Mouse (Mus musculus) hindbrain, embryonic 15.5 days (tissue): ENCODE data around the gene Ghrh. TPM values are rescaled to one million over a fixed set of nuclear protein-coding genes. Genes with fewer than 3 reads are reported as not detected.

Experiments
- ATAC-seq: fragments of 200-750 bp; cut with Nextera tagmentation; 2 replicates; pipeline ENCODE4 v1.8.0; 2017; ENCODE audit warnings: low read depth, moderate number of reproducible peaks, moderate TSS enrichment; ENCODE audit not compliant: low FRiP score
- H3K27ac ChIP-seq: fragments of 300-500 bp; sonication (generic); replicated peaks from 2 replicates; pipeline ENCODE4 v1.5.1; 2015; ENCODE audit warnings: mild to moderate bottlenecking, inconsistent platforms
- H3K27me3 ChIP-seq: fragments of 300-500 bp; sonication (generic); 2 replicates; pipeline ENCODE4 v1.6.1; 2015; ENCODE audit warnings: control low read depth, inconsistent platforms
- H3K36me3 ChIP-seq: fragments of 300-500 bp; sonication (generic); 2 replicates; pipeline ENCODE4 v1.6.1; 2015; ENCODE audit warnings: control low read depth, inconsistent platforms
- H3K4me1 ChIP-seq: fragments of 300-500 bp; sonication (generic); replicated peaks from 2 replicates; pipeline ENCODE4 v1.6.1; 2015; ENCODE audit warnings: control low read depth, inconsistent platforms
- H3K4me2 ChIP-seq: fragments of 300-500 bp; sonication (generic); 2 replicates; pipeline ENCODE4 v1.6.1; 2015; ENCODE audit warnings: moderate library complexity, mild to moderate bottlenecking, inconsistent platforms
- H3K4me3 ChIP-seq: fragments of 300-500 bp; sonication (generic); 2 replicates; pipeline ENCODE4 v1.5.1; 2015; ENCODE audit warnings: mild to moderate bottlenecking, inconsistent platforms
- H3K9ac ChIP-seq: fragments of 300-500 bp; sonication (generic); 2 replicates; pipeline ENCODE4 v1.6.1; 2015; ENCODE audit warnings: inconsistent platforms
- H3K9me3 ChIP-seq: fragments of 300-500 bp; sonication (generic); 2 replicates; pipeline ENCODE4 v1.6.1; 2016; ENCODE audit warnings: control low read depth, inconsistent platforms
- WGBS: fragments of 180-500 bp; shearing (Covaris S2); methylation state at CpG from one replicate; pipeline ENCODE4 v1.1.7; 2015; 5-methylcytosine and 5-hydroxymethylcytosine counted together
- polyA plus RNA-seq: library from polyadenylated mRNA; unstranded; fragments of >200 nt; fragmentation: Nextera tagmentation; extraction: Ambion mirVana; gene quantifications from 2 replicates; pipeline ENCODE4 v1.2.1, GENCODE M21; 2015

Ghrh gene
- polyA plus RNA-seq, 1 experiment from 2014 or later = 1.3 TPM

- no peak overlapping the region for H3K4me2 ChIP-seq
- H3K9ac ChIP-seq = no peak overlapping the region
- H3K4me3 ChIP-seq = no peak overlapping the region
- no peak for ATAC-seq
- H3K27ac ChIP-seq = no peak overlapping the region
- peaks cover 9% of the 10 kb centered on the region; the same call in 1 of the 2 replicates for H3K36me3 ChIP-seq
- peaks cover 14% of the 10 kb centered on the region for H3K4me1 ChIP-seq
- H3K9me3 ChIP-seq = no peaks in the 10 kb centered on the region
- WGBS = 56% methylated on average over 8 of the region's 8 CpGs
- no peaks in the 10 kb centered on the region for H3K27me3 ChIP-seq
Measured at GRCm38 (mm10) chr2:157375051-157375450, 27.7 kb upstream of the Ghrh start.

GRCm38 (mm10) chr2:157373681-157374080 lies 26.4 kb upstream of the Ghrh start:
- Histone ChIP-seq H3K36me3 (no peaks in the 10 kb centered on the region), H3K9ac (no peak overlapping the region), H3K4me3 (no peak overlapping the region), H3K4me1 (peaks cover 21% of the 10 kb centered on the region), H3K9me3 (no peaks in the 10 kb centered on the region), H3K4me2 (no peak overlapping the region), H3K27me3 (no peaks in the 10 kb centered on the region), H3K27ac (no peak overlapping the region)
- no peak for ATAC-seq
- WGBS = 89% methylated on average over 3 of the region's 3 CpGs

- Histone ChIP-seq H3K4me3 (no peak overlapping the region), H3K4me2 (no peak overlapping the region), H3K9me3 (no peaks in the 10 kb centered on the region), H3K27me3 (no peaks in the 10 kb centered on the region), H3K36me3 (no peaks in the 10 kb centered on the region), H3K4me1 (peaks cover 34% of the 10 kb centered on the region), H3K27ac (no peak overlapping the region), H3K9ac (no peak overlapping the region)
- 84% methylated on average over 6 of the region's 6 CpGs for WGBS
- no peak for ATAC-seq
Measured at GRCm38 (mm10) chr2:157371696-157372095, 24.4 kb upstream of the Ghrh start.

- Histone ChIP-seq H3K27ac (peak overlapping the region; percentile 93), H3K4me1 (peaks cover 21% of the 10 kb centered on the region), H3K4me2 (peak overlapping the region; percentile 82), H3K27me3 (no peaks in the 10 kb centered on the region), H3K9me3 (no peaks in the 10 kb centered on the region), H3K36me3 (no peaks in the 10 kb centered on the region), H3K4me3 (peak overlapping the region; percentile 90), H3K9ac (peak overlapping the region; percentile 92)
- 0 out of 2 replicates have a peak, but pooled peaks have one; percentile 12 for ATAC-seq
- 7% methylated on average over 13 of the region's 13 CpGs for WGBS
Measured at GRCm38 (mm10) chr2:157367991-157368390, 20.7 kb upstream of the Ghrh start.

GRCm38 (mm10) chr2:157367184-157367893 lies 20.0 kb upstream of the Ghrh start, which contains the start of gene Manbal:
Manbal (plus strand) TSS chr2:157367594.
- no peaks in the 10 kb centered on the region for H3K9me3 ChIP-seq
- H3K9ac ChIP-seq = peak within 1 kb of the TSS; percentile 92
- H3K36me3 ChIP-seq = no peaks in the 10 kb centered on the region
- WGBS = 3% methylated on average over 42 of the region's 42 CpGs
- H3K4me2 ChIP-seq = peak within 1 kb of the TSS; percentile 82
- H3K27ac ChIP-seq = peak within 1 kb of the TSS; percentile 93
- peak; percentile 91 for ATAC-seq
- H3K27me3 ChIP-seq = no peaks in the 10 kb centered on the region
- H3K4me1 ChIP-seq = peaks cover 21% of the 10 kb centered on the region
- H3K4me3 ChIP-seq = peak within 1 kb of the TSS; percentile 90

- Histone ChIP-seq H3K9me3 (no peaks in the 10 kb centered on the region), H3K27me3 (no peaks in the 10 kb centered on the region), H3K27ac (peak overlapping the region; percentile 93), H3K4me1 (peaks cover 21% of the 10 kb centered on the region), H3K4me3 (no peak overlapping the region), H3K4me2 (peak overlapping the region; percentile 82), H3K9ac (no peak overlapping the region; the same call in 1 of the 2 replicates), H3K36me3 (no peaks in the 10 kb centered on the region)
- WGBS = 85% methylated on average over 9 of the region's 9 CpGs
- no peak for ATAC-seq
Measured at GRCm38 (mm10) chr2:157366762-157367161, 19.5 kb upstream of the Ghrh start.

GRCm38 (mm10) chr2:157363031-157363430 lies 15.7 kb upstream of the Ghrh start:
- H3K9ac ChIP-seq = no peak overlapping the region
- no peaks in the 10 kb centered on the region for H3K9me3 ChIP-seq
- 88% methylated on average over 3 of the region's 3 CpGs for WGBS
- no peaks in the 10 kb centered on the region for H3K27me3 ChIP-seq
- no peaks in the 10 kb centered on the region for H3K36me3 ChIP-seq
- H3K4me3 ChIP-seq = no peak overlapping the region
- no peak for ATAC-seq
- H3K27ac ChIP-seq = no peak overlapping the region
- peaks cover 7% of the 10 kb centered on the region for H3K4me1 ChIP-seq
- H3K4me2 ChIP-seq = no peak overlapping the region

GRCm38 (mm10) chr2:157360028-157360427 lies 12.7 kb upstream of the Ghrh start:
- Histone ChIP-seq H3K4me3 (no peak overlapping the region), H3K9ac (no peak overlapping the region), H3K27ac (no peak overlapping the region), H3K9me3 (no peaks in the 10 kb centered on the region), H3K36me3 (no peaks in the 10 kb centered on the region), H3K4me1 (no peaks in the 10 kb centered on the region), H3K27me3 (no peaks in the 10 kb centered on the region), H3K4me2 (no peak overlapping the region)
- no peak for ATAC-seq
- WGBS = 93% methylated on average over 5 of the region's 5 CpGs

GRCm38 (mm10) chr2:157354106-157354505 lies 6.8 kb upstream of the Ghrh start:
- H3K4me1 ChIP-seq = peaks cover 9% of the 10 kb centered on the region
- H3K4me2 ChIP-seq = no peak overlapping the region
- no peak for ATAC-seq
- no peak overlapping the region for H3K4me3 ChIP-seq
- H3K27me3 ChIP-seq = no peaks in the 10 kb centered on the region
- no peak overlapping the region for H3K9ac ChIP-seq
- H3K36me3 ChIP-seq = no peaks in the 10 kb centered on the region
- no peaks in the 10 kb centered on the region for H3K9me3 ChIP-seq
- peak overlapping the region; percentile 17; the same call in 1 of the 2 replicates for H3K27ac ChIP-seq
- WGBS = 60% methylated on average over 3 of the region's 3 CpGs

- no peaks in the 10 kb centered on the region for H3K9me3 ChIP-seq
- no peak overlapping the region for H3K4me2 ChIP-seq
- no peak overlapping the region for H3K9ac ChIP-seq
- 79% methylated on average over 4 of the region's 4 CpGs for WGBS
- no peak overlapping the region for H3K27ac ChIP-seq
- peaks cover 17% of the 10 kb centered on the region for H3K4me1 ChIP-seq
- H3K27me3 ChIP-seq = no peaks in the 10 kb centered on the region
- no peak for ATAC-seq
- H3K4me3 ChIP-seq = no peak overlapping the region
- no peaks in the 10 kb centered on the region for H3K36me3 ChIP-seq
Measured at GRCm38 (mm10) chr2:157353183-157353582, 5.9 kb upstream of the Ghrh start.

GRCm38 (mm10) chr2:157349121-157349778 lies 1.9 kb upstream of the Ghrh start:
- peaks cover 35% of the 10 kb centered on the region for H3K4me1 ChIP-seq
- peak; percentile 46; the same call in 1 of the 2 replicates for ATAC-seq
- H3K4me2 ChIP-seq = peak overlapping the region; percentile 31
- no peaks in the 10 kb centered on the region for H3K9me3 ChIP-seq
- no peak overlapping the region for H3K4me3 ChIP-seq
- H3K36me3 ChIP-seq = no peaks in the 10 kb centered on the region
- no peaks in the 10 kb centered on the region for H3K27me3 ChIP-seq
- H3K27ac ChIP-seq = peak overlapping the region; percentile 94
- peak overlapping the region; percentile 8; the same call in 1 of the 2 replicates for H3K9ac ChIP-seq
- WGBS = 26% methylated on average over 12 of the region's 12 CpGs

- Histone ChIP-seq H3K9ac (no peak overlapping the region), H3K9me3 (no peaks in the 10 kb centered on the region), H3K27ac (peak overlapping the region; percentile 88), H3K36me3 (no peaks in the 10 kb centered on the region), H3K4me3 (no peak overlapping the region), H3K4me2 (no peak overlapping the region), H3K4me1 (peaks cover 58% of the 10 kb centered on the region), H3K27me3 (no peaks in the 10 kb centered on the region)
- ATAC-seq = no peak
- WGBS = 57% methylated on average over 6 of the region's 6 CpGs
Measured at GRCm38 (mm10) chr2:157343337-157343736, 4.0 kb downstream of the Ghrh start.
